Mouse (Mus musculus): ENCODE results near the gene Mfng.

The Mfng gene

DNA sequence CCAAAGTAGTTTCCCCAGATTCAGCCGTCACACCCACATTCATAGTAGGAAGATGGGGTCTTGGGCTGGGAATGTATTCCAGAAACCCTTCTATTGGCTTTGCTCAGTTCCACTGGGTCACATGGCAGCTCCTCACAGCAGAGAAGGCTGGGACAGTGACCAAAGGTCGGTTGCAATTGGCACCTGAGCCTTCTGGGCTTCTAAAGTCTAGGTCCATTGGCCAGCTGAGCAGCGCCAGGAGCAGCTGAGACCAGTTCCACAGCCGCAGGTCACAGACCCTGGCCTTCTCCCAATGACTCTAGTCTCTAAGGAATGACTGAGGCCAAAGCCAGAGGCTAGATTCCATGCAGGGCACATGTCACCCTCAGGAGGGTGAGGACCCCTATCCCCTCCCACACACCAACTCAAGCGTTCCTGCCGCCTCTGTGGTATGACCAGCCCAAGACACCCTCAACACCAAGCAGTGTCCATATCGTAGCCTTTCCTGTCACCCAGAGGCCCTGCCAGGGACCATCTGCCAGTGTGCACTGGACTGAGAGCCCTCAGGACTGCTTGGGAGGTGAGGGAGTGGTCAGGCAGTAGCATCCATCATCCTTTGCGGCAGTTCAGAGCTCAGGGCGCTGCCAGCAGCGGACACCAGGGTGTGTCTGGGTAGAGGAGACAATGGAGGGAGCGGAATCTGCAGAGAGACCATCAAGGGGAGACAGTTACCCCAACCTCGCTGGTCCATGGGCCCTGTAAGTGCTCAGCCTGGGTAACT is 17.1 kb downstream of the Mfng start:
- DNase-seq (ENCODE audit: low read depth, low spot score), result no peak

DNA sequence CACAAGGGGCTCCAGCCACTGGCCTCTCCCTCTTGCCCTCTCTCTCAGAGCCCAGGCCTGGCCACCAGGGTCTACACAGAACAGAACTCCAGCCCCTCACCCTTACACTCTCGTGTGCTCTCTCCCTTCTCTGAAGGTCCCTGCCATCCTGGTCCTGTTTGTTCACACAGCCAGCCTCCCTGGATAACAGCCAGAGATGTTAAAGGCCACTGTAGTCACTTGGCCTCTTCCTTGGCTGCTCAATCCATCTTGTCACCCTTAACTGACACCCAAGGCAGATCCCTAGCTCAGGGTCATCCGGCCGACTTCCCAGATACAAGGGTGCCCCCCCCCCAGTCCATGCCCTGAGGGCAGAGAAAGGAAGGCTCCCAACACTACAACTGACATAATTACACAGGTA is 18.0 kb downstream of the Mfng start:
- no peak for DNase-seq (ENCODE audit: low read depth, low spot score)

DNA sequence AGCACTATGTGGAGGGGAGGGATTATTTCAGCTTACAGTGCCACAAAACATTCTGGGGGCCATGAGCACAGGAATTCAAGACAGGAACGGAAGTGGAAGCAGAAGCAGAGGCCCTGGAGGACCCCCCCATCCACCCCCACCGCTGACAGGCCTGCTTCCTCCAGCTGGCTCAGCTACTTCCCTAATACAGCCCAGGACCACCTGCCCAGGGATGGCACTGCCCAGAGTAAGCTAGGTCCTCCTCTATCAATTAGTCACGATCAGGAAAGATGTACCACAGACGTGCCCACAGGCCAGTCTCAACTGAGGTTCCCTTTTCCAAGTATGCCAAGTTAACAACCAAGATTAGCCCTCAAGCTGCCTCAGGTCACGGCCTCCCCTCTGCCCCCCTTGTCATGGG is 19.1 kb downstream of the Mfng start:
- no peak for DNase-seq (ENCODE audit: low read depth, low spot score)

DNA sequence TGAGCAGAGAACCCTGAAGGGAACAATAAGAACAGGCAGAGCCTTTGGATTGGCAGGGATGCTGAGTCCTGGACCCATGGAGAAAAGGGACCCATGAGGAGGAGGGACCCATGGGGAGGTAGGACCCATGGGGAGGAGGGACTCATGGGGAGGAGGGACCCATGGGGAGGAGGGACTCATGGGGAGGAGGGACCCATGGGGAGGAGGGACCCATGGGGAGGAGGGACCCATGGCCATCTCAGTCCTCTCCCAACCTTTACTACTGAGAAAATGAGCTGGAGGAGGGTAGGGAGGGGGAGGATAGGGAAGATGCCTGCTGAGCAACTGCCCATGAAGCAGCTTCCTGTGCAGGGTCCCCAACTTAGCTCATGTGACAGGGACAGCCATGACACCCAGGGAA is 20.3 kb downstream of the Mfng start:
- no peak for DNase-seq (ENCODE audit: low read depth, low spot score)

DNA sequence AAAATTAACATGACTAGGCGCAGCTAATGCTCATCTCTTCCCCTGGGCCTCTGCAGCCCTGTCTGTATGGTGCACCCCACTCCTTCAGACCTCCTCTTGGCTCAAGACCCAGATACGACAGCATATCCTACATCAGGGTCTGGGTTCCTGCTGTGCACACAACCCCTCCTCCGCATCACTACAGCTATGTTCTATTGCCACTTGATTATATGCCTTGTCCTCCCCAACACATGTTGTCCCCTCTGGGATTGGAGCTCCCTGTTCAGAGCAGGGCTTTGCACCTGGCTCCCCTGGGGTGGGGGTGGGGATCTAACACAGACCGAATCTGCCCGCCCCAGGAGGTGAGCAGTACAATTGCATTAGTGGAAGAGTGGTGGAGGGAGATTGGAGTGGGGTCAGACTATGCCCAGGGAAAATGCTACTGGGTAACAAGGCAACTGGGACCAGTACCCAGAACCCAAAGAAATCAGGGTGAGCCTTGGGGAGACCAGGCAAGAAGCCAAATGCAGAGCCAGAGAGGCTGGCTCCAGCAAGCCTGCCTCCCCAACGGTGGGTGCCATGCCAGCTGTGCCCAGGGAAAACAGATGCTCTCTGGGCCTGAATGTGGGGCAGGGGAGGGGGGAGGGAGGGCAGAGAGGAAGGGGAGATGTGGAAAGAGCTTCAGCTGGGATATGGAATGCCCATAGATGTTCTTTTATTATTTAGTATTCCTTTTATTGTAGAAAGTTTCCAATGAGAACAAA is 22.5 kb downstream of the Mfng start:
- DNase-seq (ENCODE audit: low read depth, low spot score), result no peak

DNA sequence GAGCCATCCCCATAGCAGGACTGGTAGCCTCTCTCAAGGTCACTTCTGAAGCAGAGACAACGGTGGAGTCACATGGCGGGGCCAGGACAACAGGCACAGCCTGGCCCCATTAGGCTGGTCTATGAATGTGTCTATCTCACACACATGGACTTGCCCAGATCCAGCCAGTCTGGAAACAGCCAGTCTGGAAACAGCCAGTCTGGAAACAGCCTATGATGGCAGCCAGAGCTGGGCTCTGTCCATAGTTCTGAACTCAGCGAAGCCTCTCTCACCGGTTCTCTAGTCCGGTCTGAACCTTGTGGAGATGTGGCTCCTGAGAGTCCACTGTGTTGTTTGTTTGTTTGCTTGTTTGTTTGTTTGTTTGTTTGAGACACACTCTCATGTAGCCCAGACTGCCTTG is 23.4 kb downstream of the Mfng start:
- DNase-seq (ENCODE audit: low read depth, low spot score), result peak; percentile 50

DNA sequence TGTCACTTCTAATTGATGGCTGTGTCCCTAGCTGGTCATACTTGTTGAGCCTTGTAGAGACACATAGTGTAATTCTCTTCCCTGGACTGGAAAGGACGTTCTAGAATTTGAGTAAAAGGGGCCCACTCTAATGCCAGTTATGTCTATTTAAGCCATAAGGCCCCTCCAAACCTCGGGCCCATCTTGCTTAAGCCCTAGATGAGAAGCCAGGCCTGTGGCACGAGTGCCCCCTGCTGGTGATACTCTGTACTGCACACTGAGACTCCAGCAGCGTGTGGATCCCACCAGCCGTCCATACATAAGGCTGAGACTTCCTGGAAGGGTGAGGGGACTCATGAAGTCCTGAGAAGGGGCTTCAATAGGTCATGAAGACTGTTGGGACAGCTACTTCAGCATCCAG is 29.1 kb downstream of the Mfng start:
- DNase-seq (ENCODE audit: low read depth, low spot score), result peak; percentile 71

DNA sequence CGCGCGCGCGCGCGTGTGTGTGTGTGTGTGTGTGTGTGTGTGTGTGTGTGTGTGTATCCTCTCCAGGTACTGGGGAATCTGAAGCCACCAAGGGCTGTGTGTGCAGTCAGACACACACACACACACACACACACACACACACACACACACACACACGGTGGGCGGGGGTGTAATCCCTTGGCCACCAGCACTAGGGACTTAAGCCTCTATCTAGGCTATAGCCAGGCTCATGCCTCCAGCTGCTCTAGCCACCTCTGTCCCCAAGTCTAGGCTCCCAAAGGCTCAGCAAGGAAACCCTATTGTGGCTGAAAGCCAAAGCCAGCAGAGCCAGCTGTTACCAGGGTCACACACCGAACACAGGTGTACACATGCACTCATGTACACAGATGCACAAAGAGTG is 30.4 kb downstream of the Mfng start:
- no peak for DNase-seq (ENCODE audit: low read depth, low spot score)

DNA sequence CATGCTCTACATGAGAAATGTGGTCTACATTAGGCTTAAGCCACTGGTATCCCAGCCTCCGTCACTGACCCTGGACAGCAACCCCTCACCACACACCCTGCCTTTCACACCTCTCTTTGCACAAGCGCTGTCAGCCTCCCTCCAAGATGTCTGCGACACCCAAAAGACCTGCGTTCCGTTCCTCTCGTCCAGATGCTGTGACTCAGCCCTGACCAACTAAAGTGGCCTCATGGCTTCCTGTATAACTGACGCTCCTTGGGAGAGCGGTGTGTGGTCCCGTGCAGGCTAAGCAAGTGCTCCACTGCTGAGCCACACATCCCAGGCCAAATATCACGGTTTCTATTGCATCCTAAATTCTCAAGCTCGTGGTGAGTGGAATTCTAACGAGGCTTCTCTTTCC is 32.6 kb downstream of the Mfng start:
- DNase-seq (ENCODE audit: low read depth, low spot score), result no peak

DNA sequence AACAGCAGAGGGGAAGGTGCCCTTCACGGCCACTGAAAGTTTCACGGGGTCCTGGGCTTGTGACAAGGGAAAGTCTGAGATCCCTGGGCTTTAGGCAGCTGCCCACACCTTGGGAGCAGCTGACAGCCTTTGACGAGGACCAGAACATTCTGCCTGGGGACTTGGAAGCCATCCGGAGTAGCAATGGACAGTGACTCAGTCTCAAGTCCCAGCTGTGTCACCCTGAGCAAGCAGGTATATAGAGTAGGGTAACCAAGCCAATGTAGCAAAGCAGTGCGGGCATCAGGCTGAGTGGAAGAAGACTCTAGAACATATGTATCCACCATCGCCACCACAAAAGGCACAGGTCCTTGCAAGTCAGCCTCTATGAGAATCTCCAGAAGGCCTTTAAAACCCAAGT is 36.1 kb downstream of the Mfng start:
- DNase-seq (ENCODE audit: low read depth, low spot score), result no peak

DNA sequence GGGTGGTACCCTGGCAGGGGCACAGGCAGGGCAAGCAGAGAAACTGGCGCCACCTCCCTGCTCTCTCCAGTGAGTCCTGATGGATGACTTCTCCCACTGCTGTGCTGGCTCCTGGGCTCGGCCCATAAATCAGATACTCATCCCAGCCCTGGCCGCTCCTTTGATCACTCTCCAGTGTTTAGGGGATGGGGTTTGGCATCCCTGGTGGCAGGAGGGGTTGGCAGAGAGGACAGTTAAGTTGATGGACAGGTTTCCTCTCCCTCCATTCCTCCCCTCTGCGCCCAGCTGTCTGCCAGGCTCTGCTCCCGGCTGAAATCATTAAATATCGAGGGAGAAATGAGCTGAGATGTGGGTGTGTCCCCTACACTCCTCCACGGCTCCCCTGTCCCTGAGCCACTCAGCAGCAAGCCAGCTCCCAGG is 36.6 kb downstream of the Mfng start:
- DNase-seq (ENCODE audit: low read depth, low spot score), result no peak

DNA sequence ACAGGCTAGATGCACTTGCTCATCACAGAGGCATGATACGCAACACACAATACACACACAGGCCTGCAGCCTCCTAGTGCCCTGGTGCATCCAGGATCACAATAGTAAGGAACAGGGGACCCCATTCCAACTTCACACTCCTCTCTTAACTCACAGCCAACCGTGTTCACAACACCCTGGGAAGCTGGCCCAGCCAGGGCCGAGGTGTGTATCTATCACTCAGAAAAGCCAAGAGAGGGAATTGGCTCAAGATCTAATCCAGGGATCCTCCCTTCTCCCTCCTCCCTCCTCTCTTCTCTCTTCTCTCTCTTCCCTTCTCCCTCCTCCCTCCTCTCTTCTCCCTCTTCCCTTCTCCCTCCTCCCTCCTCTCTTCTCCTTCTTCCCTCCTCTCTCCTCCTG is 37.1 kb downstream of the Mfng start:
- DNase-seq (ENCODE audit: low read depth, low spot score), result no peak

DNA sequence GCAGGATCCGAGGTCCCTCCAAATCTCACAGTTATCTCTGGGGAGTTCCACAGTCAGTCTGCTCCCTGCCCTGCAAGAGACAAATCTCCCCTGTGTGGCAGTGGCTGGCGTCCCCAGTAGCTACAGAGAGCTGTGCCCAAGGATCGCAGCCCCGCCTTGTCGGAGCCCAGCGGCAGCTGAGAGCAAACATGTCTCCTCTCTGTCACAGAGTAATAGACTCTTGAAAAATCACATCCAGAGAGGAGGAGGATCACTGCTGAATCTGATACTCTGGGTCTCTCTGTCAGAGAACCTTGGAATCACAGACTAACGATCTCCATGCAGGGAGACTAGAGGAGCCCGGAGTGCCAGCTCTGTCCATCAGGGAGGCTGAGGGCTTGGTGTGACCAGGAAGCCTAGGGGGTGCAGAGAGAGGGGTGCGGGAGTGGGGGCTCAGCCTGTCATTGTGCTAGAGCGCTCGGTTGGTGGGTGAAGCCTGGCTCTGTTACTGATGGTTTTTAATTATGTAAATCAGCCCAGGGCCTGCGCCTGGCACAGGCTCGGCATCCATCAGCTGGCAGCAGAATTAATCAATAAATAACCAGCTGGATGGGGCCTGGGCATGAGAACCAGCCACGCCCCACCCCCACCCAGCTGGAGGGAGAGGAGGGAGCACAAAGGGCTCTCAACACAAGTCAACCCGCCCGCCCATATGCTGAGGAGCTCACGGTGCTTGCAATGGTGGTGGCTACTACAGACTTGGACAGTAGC is 37.7 kb downstream of the Mfng start:
- no peak for DNase-seq (ENCODE audit: low read depth, low spot score)

DNA sequence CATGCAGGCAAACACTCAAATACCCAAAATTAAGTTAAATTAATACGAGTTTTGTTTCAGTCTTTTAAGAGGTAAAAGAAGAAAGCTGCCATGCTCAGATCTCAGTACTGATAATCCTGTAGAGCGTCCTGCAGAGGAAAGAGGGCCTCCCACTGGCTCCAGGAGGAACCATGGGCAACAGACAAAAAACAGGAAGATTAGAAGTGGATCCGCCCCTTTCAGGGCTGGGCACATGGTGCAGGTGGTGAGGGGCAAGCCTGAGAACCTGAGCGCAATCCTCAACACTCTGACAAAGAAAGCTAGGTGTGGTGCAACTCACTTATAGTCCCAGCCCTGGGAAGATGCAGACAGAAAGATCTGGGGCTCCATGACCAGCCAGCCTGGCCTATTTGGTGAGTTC is 41.4 kb downstream of the Mfng start:
- DNase-seq (ENCODE audit: low read depth, low spot score), result no peak

DNA sequence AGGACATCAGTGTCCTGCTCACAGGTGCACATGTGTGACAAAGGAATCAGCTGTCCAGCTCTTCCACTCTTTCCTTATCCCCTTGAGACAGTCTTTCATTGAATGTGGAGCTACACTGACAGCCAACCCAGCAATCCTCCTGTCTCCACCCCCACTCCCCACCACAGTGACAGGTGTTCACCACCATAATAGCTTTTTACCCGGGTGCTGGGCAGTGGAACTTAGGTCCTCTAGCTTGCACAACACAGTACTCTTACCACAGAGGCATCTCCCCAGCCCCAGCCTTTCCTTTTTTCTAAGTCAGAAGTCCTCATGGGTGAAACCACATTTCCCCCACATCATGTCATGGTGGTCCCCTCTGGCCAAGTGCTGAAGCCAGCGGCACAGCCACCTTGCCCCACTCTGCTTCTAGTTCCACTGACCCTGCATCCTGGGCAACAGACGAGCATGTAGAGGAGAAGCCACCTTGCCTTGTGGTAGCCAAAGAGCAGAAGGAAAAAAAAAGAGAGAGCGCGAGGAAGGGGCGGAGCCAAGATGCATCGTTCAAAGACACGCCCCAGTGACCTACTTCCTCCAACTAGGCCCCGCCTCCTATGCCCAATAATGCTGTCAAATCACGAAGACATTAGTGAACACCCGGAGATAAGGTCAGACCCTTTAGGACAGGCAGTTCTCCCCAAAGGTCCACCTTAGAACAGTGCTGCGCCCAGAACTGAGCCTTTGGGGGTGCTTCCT is 42.8 kb downstream of the Mfng start:
- no peak for DNase-seq (ENCODE audit: low read depth, low spot score)

DNA sequence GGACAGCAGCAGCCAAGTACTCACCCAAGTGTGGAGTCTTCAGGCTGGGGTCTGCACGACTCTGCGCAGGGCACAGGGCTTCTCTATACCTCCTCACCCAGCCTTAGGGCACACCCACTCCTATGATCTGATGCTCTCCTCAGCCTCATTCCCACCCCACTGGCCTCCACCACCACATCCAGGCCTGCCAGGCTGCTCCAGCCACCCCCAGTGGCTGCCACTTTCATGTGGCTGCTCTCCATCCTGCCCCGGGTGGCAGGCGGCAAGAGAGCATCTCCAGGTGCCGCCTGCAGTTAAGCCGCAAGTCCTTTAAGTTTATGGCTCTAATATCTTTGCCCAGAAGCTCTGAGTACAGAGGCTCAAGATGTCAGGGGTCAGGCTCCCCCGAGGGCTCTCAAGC is 46.6 kb downstream of the Mfng start:
- DNase-seq (ENCODE audit: low read depth, low spot score), result no peak

DNA sequence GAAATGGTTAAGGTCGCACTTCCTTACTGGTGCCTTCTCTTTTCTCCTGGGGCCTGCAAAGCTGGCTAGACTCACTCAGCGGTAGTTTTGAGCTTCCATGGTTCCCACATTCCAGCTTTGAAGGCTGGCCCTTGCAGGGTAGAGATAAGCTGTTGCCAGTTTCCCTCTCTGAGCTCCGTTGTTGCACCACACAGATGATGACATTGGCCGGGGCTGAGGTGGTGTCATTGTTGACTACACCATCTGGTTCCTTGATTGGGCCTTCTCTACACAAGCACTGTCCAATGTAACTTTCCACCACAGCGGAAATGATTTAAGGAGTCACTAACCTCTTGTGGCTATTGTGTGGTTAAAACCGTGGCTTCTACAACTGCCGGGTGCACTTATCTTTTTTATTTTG is 52.7 kb downstream of the Mfng start:
- no peak for DNase-seq (ENCODE audit: low read depth, low spot score)

DNA sequence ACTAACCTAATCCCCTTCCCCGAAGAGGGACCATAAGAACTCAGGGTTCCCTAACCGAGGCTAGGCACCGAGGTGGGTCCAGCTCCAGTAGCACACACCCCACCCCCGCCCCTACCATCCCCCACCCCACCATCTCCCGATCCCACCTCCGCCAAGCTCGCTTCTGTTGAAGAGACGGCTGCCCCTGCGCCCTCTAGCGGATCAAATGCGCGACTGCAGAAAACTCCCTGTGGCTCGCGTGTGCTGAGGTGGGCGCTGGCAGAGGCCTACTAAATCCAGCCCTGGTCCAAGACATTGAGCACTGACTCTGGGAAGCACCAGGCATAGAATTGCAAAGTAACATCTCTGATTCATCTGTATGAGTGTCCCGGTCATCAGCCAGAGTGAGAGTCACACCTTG is 53.2 kb downstream of the Mfng start:
- DNase-seq (ENCODE audit: low read depth, low spot score), result peak; percentile 80

DNA sequence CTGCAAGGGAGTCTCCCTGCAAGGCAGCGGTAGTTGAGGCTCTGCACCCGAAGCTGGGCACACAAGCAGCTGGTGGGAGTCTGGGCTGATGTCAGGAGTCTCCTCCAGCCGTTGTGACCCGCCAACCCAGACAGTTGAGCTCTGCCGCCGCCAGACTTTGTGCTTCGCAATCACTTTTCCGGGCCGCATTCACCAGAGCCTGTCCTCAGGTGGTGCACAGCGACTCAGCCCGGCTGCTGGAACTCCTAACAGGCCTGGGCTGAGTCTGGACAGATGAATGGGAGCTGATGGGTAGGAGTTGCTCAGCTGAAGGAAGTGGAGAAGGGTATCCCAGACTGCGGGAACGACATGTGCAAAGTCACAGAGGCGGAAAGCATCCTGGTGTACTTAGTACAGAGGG is 53.9 kb downstream of the Mfng start:
- DNase-seq (ENCODE audit: low read depth, low spot score), result no peak

DNA sequence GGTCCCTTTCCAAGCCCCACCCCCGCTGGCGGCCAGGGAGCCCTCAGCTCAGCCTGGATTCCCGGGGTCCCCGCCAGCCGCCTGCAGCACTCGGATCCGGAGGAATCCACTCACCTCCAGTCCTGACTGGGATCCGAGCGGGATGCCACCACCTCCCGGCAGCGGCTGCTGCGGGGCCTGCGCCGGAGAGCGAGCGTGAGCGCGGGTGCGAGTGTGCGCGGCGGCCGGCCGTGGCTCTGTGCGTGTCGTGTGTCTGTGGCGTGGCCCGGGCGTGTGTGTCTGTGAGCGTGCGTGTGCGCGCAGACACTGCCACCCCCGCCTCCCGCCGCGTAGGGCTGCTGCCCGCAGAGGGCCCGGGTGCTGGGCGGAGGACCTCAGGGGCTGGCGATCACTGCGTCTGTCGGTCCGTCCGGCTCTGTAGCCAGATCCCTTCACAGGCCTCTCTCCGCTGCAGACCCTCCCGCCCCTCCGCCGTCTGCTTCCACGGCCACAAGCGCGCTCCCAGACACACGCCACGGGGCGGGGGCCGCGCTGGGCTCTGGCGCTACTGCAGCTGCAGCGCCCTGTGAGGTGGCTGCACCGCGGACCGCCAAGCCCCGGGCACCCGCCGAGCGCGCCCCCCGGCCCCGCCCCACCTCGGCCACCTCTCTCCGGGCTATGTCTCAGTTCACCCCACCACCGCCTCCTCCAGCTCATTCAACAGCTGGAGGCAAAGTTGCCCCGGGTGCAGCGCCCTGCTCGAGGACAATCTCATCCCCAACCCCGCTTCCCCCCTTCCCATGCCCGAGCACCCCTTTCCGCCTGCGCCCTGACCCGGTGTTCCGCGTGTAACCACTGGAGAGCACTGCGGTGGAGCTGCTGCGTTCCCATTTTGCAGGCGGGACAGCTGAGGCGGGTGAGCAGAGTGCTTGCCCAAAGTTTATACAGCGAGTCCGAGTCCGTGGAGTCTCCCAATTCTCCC is 54.7 kb downstream of the Mfng start, which contains the start of gene Elfn2:
Elfn2 (minus strand) TSS at position 482 of the 961 bp plus-strand sequence.
- no peak for DNase-seq (ENCODE audit: low read depth, low spot score)

DNA sequence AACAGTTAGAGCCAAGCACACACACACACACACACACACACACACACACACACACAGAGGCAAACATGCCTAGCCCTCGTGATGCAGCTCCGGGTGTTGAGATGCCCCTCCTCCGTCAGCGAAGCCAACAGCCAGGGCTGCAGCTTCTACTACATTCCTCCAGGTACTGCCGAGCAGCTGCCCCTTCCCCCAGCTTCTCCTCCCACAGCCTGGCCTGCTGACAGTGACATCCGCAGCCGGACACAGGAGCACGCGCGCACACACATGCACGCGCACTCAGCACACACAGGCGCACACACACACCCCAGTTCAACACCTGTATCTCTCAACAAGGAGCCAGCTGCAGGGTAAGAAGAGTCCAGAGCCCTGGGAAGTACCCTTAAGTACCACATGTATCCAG is 56.3 kb downstream of the Mfng start:
- DNase-seq (ENCODE audit: low read depth, low spot score), result no peak

All from mesoderm, embryonic 11.5 days (tissue).